Mouse (Mus musculus) cortical plate, adult 2 months (tissue): ENCODE measurements at regions not wholly inside any gene's neighbourhood (a gene's known extent, or its start where the extent isn't known, plus 50 kb on each side); places are given as distances from the start of the nearest gene placed in this dataset.

Source experiments
- CTCF ChIP-seq: fragments of 200-500 bp; IDR thresholded peaks from 2 replicates; pipeline ENCODE4 v1.5.1; 2011; ENCODE audit warnings: mild to moderate bottlenecking, control low read depth, low read length; ENCODE audit not compliant: insufficient read depth; ENCODE audit errors: extremely low read depth
- POLR2A ChIP-seq: fragments of 200-500 bp; IDR thresholded peaks from 2 replicates; pipeline ENCODE4 v1.6.1; 2011; ENCODE audit warnings: mild to moderate bottlenecking, low read length, control low read depth; ENCODE audit not compliant: insufficient read depth; ENCODE audit errors: extremely low read depth

GRCm38 (mm10) chr12:51009644-51010043, 338.2 kb upstream of the G2e3 start:
- TF ChIP-seq POLR2A, result no peak
- no peak for TF ChIP-seq CTCF
